Mouse (Mus musculus): ENCODE results near the gene Cenpp. TPM values are rescaled to one million over a fixed set of nuclear protein-coding genes. Genes with fewer than 3 reads are reported as not detected.

Gene Cenpp
- polyA plus RNA-seq, 1 experiment = 2.5 TPM

GRCm38 (mm10) chr13:49653180-49653541, 576 bp upstream of the Cenpp start:
- no peaks in the 10 kb centered on the region for H3K4me1 ChIP-seq (replicated peaks; ENCODE audit: control insufficient read depth, insufficient read depth, low read length)
- H3K27ac ChIP-seq (ENCODE audit: control insufficient read depth, insufficient read depth, low read length) = peak overlapping the region; percentile 2; the same call in 1 of the 2 replicates
- TF ChIP-seq CTCF (IDR thresholded peaks at IDR 0.05; ENCODE audit: borderline replicate concordance, control insufficient read depth, extremely low read depth, insufficient read depth, low read length, poor library complexity) (no peak), POLR2A (IDR thresholded peaks at IDR 0.05; ENCODE audit: control insufficient read depth, extremely low read depth, insufficient read depth, low read length, poor library complexity) (0 out of 2 replicates have a peak, but pooled peaks have one; percentile 1)
- under 1% methylated on average over 16 of the region's 16 CpGs for WGBS
- H3K36me3 ChIP-seq (ENCODE audit: control insufficient read depth, insufficient read depth, low read length) = peaks cover 3% of the 10 kb centered on the region; the same call in 1 of the 2 replicates
- no peaks in the 10 kb centered on the region for H3K27me3 ChIP-seq (ENCODE audit: control insufficient read depth, insufficient read depth, low read length)
- no peak for DNase-seq
- H3K4me3 ChIP-seq (ENCODE audit: control insufficient read depth, insufficient read depth, low read length) = peak overlapping the region; percentile 86

DNA sequence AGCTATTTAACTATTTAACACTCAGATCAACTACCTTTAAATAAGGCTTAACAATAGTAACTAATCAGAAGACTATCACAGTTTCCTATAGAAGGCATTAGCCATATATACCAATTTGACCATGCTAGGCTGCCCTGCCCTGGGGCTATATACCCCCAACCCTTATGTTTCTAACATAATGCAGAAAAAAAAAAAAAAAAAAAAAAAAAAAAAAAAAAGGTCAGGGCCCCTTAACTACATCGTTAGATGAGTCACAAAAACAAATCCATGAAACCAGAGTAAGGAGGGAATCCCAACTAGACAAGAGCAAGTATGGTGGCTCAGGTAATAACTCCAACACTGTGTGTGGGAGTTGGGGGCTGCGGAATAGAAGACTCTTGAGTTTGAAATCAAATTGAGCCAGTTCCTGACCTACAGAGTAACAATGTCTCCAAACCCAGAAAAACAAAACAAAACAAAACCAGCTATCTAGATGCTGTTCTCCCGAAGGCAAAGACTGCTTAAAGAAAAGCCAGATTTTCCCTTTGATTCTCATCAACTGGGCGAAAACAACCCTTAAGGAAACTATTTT, 719 bp downstream of the Cenpp start:
- Histone ChIP-seq H3K4me1 (replicated peaks; ENCODE audit: control insufficient read depth, insufficient read depth, low read length) (no peaks in the 10 kb centered on the region), H3K27me3 (ENCODE audit: control insufficient read depth, insufficient read depth, low read length) (no peaks in the 10 kb centered on the region), H3K4me3 (ENCODE audit: control insufficient read depth, insufficient read depth, low read length) (peak overlapping the region; percentile 46; the same call in 1 of the 2 replicates), H3K36me3 (ENCODE audit: control insufficient read depth, insufficient read depth, low read length) (no peaks in the 10 kb centered on the region), H3K27ac (ENCODE audit: control insufficient read depth, insufficient read depth, low read length) (no peak overlapping the region)
- 5% methylated on average over 4 of the region's 4 CpGs for WGBS
- TF ChIP-seq POLR2A (IDR thresholded peaks at IDR 0.05; ENCODE audit: control insufficient read depth, extremely low read depth, insufficient read depth, low read length, poor library complexity) = no peak
- no peak for TF ChIP-seq CTCF (IDR thresholded peaks at IDR 0.05; ENCODE audit: borderline replicate concordance, control insufficient read depth, extremely low read depth, insufficient read depth, low read length, poor library complexity)
- DNase-seq = no peak

DNA sequence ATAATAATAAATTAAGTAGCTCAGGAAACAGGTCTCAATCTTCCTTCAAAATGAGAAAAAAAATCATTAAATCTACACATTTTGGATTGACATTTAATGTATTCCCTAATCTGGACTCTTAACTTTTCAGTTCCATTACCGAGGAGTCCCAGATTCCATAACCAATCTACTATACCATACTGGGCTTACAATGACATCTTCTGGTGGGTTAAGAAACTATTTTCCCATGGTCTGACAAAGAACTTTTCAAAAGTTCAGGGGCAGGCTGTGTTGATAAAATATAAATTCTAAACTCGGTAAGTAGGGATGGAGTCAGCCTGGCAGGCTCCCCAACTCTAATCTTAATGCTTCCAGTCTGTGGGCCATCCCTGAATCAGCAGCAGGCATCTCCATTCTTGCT, 1.4 kb downstream of the Cenpp start:
- 75% methylated on average over 2 of the region's 2 CpGs for WGBS
- Histone ChIP-seq H3K36me3 (ENCODE audit: control insufficient read depth, insufficient read depth, low read length) (no peaks in the 10 kb centered on the region), H3K4me1 (replicated peaks; ENCODE audit: control insufficient read depth, insufficient read depth, low read length) (no peaks in the 10 kb centered on the region), H3K4me3 (ENCODE audit: control insufficient read depth, insufficient read depth, low read length) (no peak overlapping the region), H3K27me3 (ENCODE audit: control insufficient read depth, insufficient read depth, low read length) (no peaks in the 10 kb centered on the region), H3K27ac (ENCODE audit: control insufficient read depth, insufficient read depth, low read length) (no peak overlapping the region)
- TF ChIP-seq POLR2A (IDR thresholded peaks at IDR 0.05; ENCODE audit: control insufficient read depth, extremely low read depth, insufficient read depth, low read length, poor library complexity) = no peak
- TF ChIP-seq CTCF (IDR thresholded peaks at IDR 0.05; ENCODE audit: borderline replicate concordance, control insufficient read depth, extremely low read depth, insufficient read depth, low read length, poor library complexity) = no peak
- DNase-seq = no peak

DNA sequence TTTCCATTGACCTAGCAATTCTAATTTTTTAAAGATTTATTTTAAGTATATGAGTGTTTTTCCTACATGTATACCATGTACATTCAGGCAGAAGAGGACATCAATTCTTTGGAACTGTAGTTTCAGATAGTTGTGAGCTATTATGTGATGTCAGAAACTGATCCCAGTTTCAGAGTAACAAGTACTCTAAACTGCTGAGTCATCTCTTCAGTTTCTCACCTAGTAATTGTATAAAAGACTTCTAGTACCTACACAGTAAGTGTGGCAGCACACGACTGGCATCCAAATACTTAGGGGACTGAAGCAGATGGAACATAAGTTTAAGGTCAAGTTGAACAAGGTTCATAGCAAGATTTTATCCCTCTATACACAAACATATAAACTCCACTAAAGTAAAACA, 6.6 kb downstream of the Cenpp start:
- no peaks in the 10 kb centered on the region for H3K4me1 ChIP-seq (replicated peaks; ENCODE audit: control insufficient read depth, insufficient read depth, low read length)
- no peak for TF ChIP-seq CTCF (IDR thresholded peaks at IDR 0.05; ENCODE audit: borderline replicate concordance, control insufficient read depth, extremely low read depth, insufficient read depth, low read length, poor library complexity)
- no peak for TF ChIP-seq POLR2A (IDR thresholded peaks at IDR 0.05; ENCODE audit: control insufficient read depth, extremely low read depth, insufficient read depth, low read length, poor library complexity)
- H3K36me3 ChIP-seq (ENCODE audit: control insufficient read depth, insufficient read depth, low read length) = no peaks in the 10 kb centered on the region
- H3K4me3 ChIP-seq (ENCODE audit: control insufficient read depth, insufficient read depth, low read length) = no peak overlapping the region
- 86% methylated on average over 1 of the region's 1 CpGs for WGBS
- no peak overlapping the region for H3K27ac ChIP-seq (ENCODE audit: control insufficient read depth, insufficient read depth, low read length)
- no peak for DNase-seq
- H3K27me3 ChIP-seq (ENCODE audit: control insufficient read depth, insufficient read depth, low read length) = no peaks in the 10 kb centered on the region

DNA sequence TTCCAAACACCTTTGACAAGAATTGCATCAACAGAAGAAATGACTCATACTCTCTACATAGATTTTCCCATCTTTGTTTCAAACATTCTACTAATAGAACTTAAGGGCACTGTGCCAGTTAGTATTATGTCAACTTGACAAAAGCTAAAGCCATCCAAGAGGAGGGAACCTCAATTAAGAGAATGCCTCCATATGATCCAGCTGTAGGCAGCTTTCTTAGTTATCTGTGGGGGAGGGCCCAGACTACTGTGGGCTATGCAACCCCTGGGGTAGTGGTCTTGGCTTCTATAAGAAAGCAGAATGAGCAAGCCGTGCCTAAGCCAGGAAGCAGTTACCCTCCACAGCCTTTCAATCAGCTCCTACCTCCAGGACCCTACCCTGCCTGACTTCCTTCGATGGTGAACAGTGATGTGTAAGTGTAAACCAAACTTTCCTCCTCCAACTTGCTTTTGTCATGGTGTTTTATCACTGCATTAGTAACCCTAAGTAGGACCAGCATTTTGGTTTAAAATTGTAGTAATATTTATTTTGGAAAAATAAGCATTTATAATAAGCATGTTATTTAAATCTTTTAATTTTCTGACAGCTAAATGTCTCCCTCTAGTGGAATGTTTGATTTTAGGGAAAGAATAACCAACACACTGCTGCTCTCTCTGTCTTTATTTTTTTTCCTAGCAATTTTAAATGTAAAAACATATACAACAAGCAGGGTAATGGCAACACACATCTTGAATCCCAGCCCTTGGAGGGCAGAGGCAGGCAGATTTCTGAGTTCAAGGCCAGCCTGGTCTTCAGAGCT, 7.7 kb downstream of the Cenpp start:
- DNase-seq = no peak
- no peak for TF ChIP-seq POLR2A (IDR thresholded peaks at IDR 0.05; ENCODE audit: control insufficient read depth, extremely low read depth, insufficient read depth, low read length, poor library complexity)
- TF ChIP-seq CTCF (IDR thresholded peaks at IDR 0.05; ENCODE audit: borderline replicate concordance, control insufficient read depth, extremely low read depth, insufficient read depth, low read length, poor library complexity) = no peak
- Histone ChIP-seq H3K4me3 (ENCODE audit: control insufficient read depth, insufficient read depth, low read length) (no peak overlapping the region), H3K27me3 (ENCODE audit: control insufficient read depth, insufficient read depth, low read length) (no peaks in the 10 kb centered on the region), H3K36me3 (ENCODE audit: control insufficient read depth, insufficient read depth, low read length) (no peaks in the 10 kb centered on the region), H3K4me1 (replicated peaks; ENCODE audit: control insufficient read depth, insufficient read depth, low read length) (no peaks in the 10 kb centered on the region), H3K27ac (ENCODE audit: control insufficient read depth, insufficient read depth, low read length) (no peak overlapping the region)
- 71% methylated on average over 2 of the region's 2 CpGs for WGBS

- no peak overlapping the region for H3K4me3 ChIP-seq (ENCODE audit: control insufficient read depth, insufficient read depth, low read length)
- H3K36me3 ChIP-seq (ENCODE audit: control insufficient read depth, insufficient read depth, low read length) = no peaks in the 10 kb centered on the region
- TF ChIP-seq CTCF (IDR thresholded peaks at IDR 0.05; ENCODE audit: borderline replicate concordance, control insufficient read depth, extremely low read depth, insufficient read depth, low read length, poor library complexity) (no peak), POLR2A (IDR thresholded peaks at IDR 0.05; ENCODE audit: control insufficient read depth, extremely low read depth, insufficient read depth, low read length, poor library complexity) (no peak)
- H3K27ac ChIP-seq (ENCODE audit: control insufficient read depth, insufficient read depth, low read length) = no peak overlapping the region
- H3K27me3 ChIP-seq (ENCODE audit: control insufficient read depth, insufficient read depth, low read length) = no peaks in the 10 kb centered on the region
- DNase-seq = no peak
- H3K4me1 ChIP-seq (replicated peaks; ENCODE audit: control insufficient read depth, insufficient read depth, low read length) = no peaks in the 10 kb centered on the region
Observed at GRCm38 (mm10) chr13:49643669-49644362, 8.8 kb downstream of the Cenpp start.
